Mouse (Mus musculus): ENCODE measurements around the gene Ip6k1. TPM values are rescaled to one million over a fixed set of nuclear protein-coding genes. Genes with fewer than 3 reads are reported as not detected.

Gene Ip6k1
- polyA plus RNA-seq, 2 experiments: 34.6 to 83.3 TPM

DNA sequence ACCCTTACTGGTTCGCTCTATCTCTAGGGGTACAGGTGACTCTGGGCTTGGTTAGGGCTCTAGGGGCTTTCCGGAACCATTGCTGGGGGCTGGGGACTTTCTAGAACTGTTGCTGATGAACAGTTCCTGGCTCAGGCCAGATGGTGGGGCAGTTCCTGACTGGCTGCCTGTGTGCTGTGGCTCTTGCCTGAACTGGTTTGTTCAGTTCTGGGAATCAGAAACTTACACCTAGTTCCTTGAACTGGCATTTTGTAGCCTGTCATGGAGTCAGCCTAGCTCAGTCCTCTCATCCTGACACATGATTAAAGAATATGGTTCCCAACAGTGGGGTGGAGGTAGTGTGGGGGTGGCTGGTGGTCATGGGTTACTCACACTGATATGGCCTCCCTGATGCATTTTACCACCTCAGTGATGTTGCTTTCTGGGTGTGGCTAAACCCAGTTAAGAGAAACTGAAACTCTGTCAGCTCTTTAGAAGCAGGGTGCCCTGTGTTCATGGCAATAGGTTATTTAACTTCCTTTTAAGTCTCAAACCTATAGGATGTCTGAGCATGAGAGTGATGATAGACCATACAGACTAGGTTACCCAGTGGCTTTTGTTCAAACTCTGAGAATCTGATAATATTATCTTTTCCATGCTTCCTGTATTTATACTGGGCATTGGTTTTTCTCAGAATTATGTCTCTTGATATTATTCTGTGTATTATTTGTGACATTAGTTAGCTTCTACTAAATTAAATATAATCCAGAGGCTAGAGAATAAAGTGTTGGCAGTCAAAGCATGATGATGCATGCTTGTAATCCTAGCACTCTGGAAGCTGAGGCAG, 33.2 kb downstream of the Ip6k1 start:
- Histone ChIP-seq H3K9ac (ENCODE audit: low read depth, low read length, severe bottlenecking) (no peak overlapping the region), H3K9me3 (ENCODE audit: control insufficient read depth, low read length) (no peaks in the 10 kb centered on the region), H3K4me3 (replicated peaks; ENCODE audit: low read length) (no peak overlapping the region), H3K27me3 (ENCODE audit: control insufficient read depth, insufficient read depth, low read length) (no peaks in the 10 kb centered on the region), H3K27ac (replicated peaks; ENCODE audit: low read depth, low read length) (no peak overlapping the region), H3K4me2 (replicated peaks; ENCODE audit: low read depth, low read length, severe bottlenecking) (no peak overlapping the region), H3K4me1 (ENCODE audit: control insufficient read depth, insufficient read depth, low read length) (no peaks in the 10 kb centered on the region), H3K36me3 (ENCODE audit: control insufficient read depth, insufficient read depth, low read length) (peaks cover 75% of the 10 kb centered on the region)
- no peak for DNase-seq (ENCODE audit: low spot score)
- TF ChIP-seq POLR2A (IDR thresholded peaks at IDR 0.05; ENCODE audit: borderline replicate concordance, extremely low read depth, insufficient read depth, insufficient read length): no peak
- no peak for ATAC-seq (ENCODE audit: low FRiP score, low read depth)
- 97% methylated on average over 2 of the region's 2 CpGs for WGBS

DNA sequence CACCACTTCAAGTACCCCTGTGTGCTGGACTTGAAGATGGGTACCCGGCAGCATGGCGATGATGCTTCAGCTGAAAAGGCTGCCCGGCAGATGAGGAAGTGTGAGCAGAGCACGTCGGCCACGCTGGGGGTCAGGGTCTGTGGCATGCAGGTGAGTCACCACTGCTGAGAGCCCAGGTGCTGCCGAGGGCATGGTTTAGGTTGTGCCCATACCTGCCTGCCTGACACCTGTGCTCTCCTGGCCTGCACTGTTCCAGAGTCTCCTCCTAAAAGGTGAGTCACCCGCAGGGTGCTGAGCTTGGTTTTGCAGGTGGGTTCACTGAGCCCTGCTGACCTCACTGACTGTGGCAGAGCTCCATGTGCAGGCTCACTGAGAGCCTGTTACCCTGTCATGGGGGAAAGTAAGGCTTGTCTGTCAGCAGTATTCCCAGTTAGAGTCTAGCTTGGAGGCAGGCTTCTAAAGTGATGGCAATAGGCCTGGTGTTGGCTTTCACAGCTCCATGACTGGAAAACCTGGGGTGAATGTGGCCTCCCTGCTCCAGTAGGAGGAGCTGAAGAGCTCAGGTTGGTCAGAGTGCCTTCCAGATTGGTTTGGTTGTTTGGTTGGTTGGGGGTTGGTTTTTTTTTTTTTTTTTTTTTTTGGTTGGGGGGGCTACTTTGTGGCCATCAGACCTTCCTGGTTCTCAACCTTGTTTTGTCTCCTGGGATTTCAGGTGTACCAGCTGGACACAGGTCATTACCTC, 42.6 kb downstream of the Ip6k1 start:
- Histone ChIP-seq H3K4me1 (ENCODE audit: control insufficient read depth, insufficient read depth, low read length) (peaks cover 5% of the 10 kb centered on the region; the same call in 1 of the 2 replicates), H3K27ac (replicated peaks; ENCODE audit: low read depth, low read length) (no peak overlapping the region), H3K9me3 (ENCODE audit: control insufficient read depth, low read length) (no peaks in the 10 kb centered on the region), H3K36me3 (ENCODE audit: control insufficient read depth, insufficient read depth, low read length) (peaks cover 72% of the 10 kb centered on the region), H3K4me2 (replicated peaks; ENCODE audit: low read depth, low read length, severe bottlenecking) (no peak overlapping the region), H3K27me3 (ENCODE audit: control insufficient read depth, insufficient read depth, low read length) (no peaks in the 10 kb centered on the region), H3K4me3 (replicated peaks; ENCODE audit: low read length) (no peak overlapping the region), H3K9ac (ENCODE audit: low read depth, low read length, severe bottlenecking) (no peak overlapping the region)
- DNase-seq (ENCODE audit: low spot score) (no peak), ATAC-seq (ENCODE audit: low FRiP score, low read depth) (no peak)
- WGBS: 98% methylated on average over 8 of the region's 8 CpGs
- TF ChIP-seq POLR2A (IDR thresholded peaks at IDR 0.05; ENCODE audit: borderline replicate concordance, extremely low read depth, insufficient read depth, insufficient read length): no peak

- Histone ChIP-seq H3K4me1 (ENCODE audit: control insufficient read depth, insufficient read depth, low read length) (peaks cover 5% of the 10 kb centered on the region; the same call in 1 of the 2 replicates), H3K27ac (replicated peaks; ENCODE audit: low read depth, low read length) (no peak overlapping the region), H3K27me3 (ENCODE audit: control insufficient read depth, insufficient read depth, low read length) (no peaks in the 10 kb centered on the region), H3K4me3 (replicated peaks; ENCODE audit: low read length) (no peak overlapping the region), H3K9ac (ENCODE audit: low read depth, low read length, severe bottlenecking) (no peak overlapping the region), H3K36me3 (ENCODE audit: control insufficient read depth, insufficient read depth, low read length) (peaks cover 74% of the 10 kb centered on the region), H3K4me2 (replicated peaks; ENCODE audit: low read depth, low read length, severe bottlenecking) (no peak overlapping the region), H3K9me3 (ENCODE audit: control insufficient read depth, low read length) (no peaks in the 10 kb centered on the region)
- ATAC-seq (ENCODE audit: low FRiP score, low read depth): no peak
- no peak for TF ChIP-seq POLR2A (IDR thresholded peaks at IDR 0.05; ENCODE audit: borderline replicate concordance, extremely low read depth, insufficient read depth, insufficient read length)
- WGBS: 86% methylated on average over 4 of the region's 4 CpGs
- DNase-seq (ENCODE audit: low spot score): no peak
Measured at GRCm38 (mm10) chr9:108046582-108046981, 44.3 kb downstream of the Ip6k1 start.

DNA sequence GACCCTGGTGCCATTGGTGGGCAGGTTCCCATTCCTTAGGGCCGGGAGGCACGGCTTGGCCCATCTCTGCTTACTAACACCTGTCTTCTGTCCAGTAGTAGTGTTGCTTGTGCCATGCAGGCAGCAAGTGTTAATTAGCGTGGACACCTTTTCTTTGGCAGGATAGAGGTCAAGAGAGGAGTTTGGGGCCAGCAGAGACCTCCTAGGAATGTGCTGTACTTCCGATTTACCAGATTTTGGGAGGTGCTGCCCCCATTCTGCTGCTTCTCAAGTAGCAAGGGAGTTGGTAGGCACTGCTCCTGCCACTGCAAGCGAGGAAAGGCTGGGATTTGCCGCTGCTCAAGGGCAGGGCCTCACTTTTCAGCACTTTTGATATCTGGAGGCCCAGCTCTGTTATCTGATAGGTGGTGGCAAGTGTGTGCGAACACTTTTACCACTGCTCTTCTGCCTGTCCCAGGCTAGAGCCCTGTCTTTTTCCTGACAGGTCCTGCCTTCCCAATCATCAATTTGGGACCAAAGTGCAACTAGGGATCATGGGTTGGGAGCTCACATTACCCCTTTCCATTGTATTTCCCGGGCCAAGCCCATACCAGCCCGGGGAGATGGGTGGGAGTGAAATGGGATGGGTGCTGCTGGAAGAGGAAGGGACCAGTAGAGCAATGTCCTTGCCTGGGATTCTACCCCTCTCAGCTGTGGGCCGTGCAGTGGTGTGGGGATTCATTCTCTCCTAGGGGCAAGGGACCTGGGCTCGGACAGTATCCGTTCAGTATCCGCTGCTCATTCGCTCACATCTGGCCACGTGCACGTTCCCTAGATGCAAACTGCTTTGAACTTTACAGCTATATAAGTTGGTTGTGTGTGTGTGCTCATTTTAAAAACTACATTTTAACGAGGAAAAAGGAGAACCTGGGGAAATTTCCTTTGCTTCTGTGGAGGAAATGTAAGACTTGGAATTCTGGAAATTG, 45.6 kb downstream of the Ip6k1 start:
- Histone ChIP-seq H3K27ac (replicated peaks; ENCODE audit: low read depth, low read length) (peak overlapping the region; percentile 53), H3K9me3 (ENCODE audit: control insufficient read depth, low read length) (no peaks in the 10 kb centered on the region), H3K4me1 (ENCODE audit: control insufficient read depth, insufficient read depth, low read length) (peaks cover 5% of the 10 kb centered on the region; the same call in 1 of the 2 replicates), H3K9ac (ENCODE audit: low read depth, low read length, severe bottlenecking) (peak overlapping the region; percentile 87; the same call in 1 of the 2 replicates), H3K4me3 (replicated peaks; ENCODE audit: low read length) (peak overlapping the region; percentile 83), H3K27me3 (ENCODE audit: control insufficient read depth, insufficient read depth, low read length) (no peaks in the 10 kb centered on the region), H3K4me2 (replicated peaks; ENCODE audit: low read depth, low read length, severe bottlenecking) (peak overlapping the region; percentile 75), H3K36me3 (ENCODE audit: control insufficient read depth, insufficient read depth, low read length) (peaks cover 69% of the 10 kb centered on the region)
- WGBS: 47% methylated on average over 17 of the region's 17 CpGs
- ATAC-seq (ENCODE audit: low FRiP score, low read depth) (no peak), DNase-seq (ENCODE audit: low spot score) (no peak)
- no peak for TF ChIP-seq POLR2A (IDR thresholded peaks at IDR 0.05; ENCODE audit: borderline replicate concordance, extremely low read depth, insufficient read depth, insufficient read length)
